Mouse (Mus musculus) spleen, adult 2 months (tissue): ENCODE measurements around the gene Phldb2.

Experiments
- CTCF ChIP-seq: fragments of 200-500 bp; IDR thresholded peaks from 2 replicates; pipeline ENCODE4 v1.5.1; 2011; ENCODE audit warnings: mild to moderate bottlenecking, inconsistent platforms; ENCODE audit not compliant: insufficient read depth, insufficient read length, insufficient replicate concordance; ENCODE audit errors: extremely low read depth
- POLR2A ChIP-seq: fragments of 200-500 bp; IDR thresholded peaks from 2 replicates; pipeline ENCODE4 v1.6.1; 2011; ENCODE audit warnings: low read depth, low read length, inconsistent platforms

DNA sequence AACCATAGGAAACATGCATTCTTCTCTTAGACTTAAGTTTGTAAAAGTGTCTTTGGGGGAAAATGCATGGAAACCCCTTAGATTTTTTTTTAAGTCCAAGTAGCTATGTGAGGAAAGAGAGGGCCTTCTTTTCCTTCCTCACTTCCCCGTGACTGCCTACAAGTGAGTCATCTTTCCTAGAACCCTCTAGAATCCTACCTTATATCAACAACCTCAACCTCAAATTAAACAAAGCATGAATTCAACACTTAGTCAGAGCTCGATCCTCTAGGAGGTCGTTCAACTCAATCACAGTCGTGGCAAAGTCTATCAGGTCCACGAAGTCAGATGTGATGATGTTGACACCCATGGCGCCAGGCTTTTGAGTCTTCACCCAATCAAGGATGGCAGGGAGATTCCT lies 11.4 kb upstream of the Phldb2 start:
- no peak for TF ChIP-seq POLR2A
- no peak for TF ChIP-seq CTCF
